Mouse (Mus musculus): Measurements from ENCODE around the gene E030030I06Rik. TPM values are rescaled to one million over a fixed set of nuclear protein-coding genes. Genes with fewer than 3 reads are reported as not detected.
"Not testable (repeated sequence)": the region's sequence is repeated elsewhere in the genome, so short reads cannot be mapped to it uniquely, and the experiment has no call there.

E030030I06Rik gene
- total RNA-seq, 1 experiment from 2014 or later = 10.0 TPM

DNA sequence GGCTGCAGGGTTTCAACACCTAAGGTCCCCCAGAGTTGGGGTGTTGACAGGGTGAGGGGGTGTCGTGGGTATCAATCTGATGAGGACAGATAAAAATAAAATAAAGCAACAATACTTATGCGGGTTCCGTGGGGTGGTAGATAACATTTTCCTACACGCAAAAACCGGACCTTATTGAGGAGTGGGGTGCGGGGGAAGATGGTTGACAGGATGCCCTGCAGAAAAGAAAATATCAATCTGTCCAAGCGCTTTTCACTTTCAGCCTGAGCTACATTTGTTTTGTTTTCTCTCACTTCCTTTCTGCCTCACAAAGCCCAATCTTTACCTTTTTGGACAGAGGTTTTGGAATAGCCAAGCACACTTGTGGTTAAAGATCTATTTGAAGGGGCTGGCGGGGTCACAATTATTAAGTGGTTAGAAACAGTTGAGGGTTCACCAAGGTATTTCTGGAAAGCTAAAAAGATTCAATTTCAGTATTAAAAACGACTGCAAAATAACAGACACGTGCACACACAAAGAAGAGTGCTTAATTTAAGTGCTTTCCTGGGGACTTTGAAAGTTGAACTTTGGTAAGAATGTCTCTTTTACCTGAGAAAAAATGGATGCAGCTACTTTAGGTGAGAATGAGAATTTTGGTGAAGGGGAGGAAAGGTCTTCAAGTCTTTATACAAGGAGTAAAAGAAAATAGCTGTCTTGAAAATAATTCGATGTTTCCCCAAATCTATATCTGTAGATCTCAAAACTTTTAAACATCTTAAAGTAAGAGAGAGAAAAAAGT, 3.0 kb upstream of the E030030I06Rik start:
- DNase-seq = not testable (repeated sequence)

DNA sequence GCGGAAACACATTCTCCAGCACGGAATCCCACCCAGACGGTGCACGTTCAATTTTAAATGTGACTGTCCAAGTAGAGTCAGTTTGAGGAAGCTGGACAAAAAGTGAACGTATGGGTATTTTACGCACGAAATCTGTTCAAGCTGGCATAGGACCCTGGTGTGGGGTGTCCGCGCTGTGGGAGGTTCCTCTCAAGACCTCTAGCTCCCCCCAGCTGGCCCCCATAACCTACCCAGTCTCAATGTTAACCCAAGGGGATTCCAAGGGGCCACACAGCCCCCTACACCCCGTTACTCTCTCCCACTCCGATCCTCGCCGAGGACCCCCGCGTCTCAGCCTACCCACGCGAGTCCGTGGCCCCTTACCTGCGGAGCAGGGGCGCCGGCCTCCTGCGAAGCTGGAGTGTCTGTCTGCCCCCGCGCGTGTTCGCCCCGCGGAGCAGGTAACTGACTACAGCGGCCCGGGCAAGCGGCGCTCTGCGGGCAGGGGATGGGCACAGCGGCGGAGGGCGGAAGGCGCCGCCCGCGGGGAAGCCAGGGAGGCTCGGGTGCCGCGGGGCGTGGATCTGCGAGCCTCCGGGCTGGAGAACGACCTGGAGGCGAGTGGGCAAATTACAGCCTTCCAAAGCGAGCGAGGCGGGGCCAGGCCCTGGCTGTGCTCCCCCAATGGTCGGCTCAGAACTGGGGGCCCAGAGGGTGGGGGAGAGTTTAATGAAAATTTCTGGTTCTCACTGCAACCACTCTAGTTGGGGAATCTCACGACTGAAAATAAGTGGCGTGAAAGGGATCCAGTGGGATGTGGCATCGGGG, 2.2 kb upstream of the E030030I06Rik start:
- peak; percentile 5 for DNase-seq

DNA sequence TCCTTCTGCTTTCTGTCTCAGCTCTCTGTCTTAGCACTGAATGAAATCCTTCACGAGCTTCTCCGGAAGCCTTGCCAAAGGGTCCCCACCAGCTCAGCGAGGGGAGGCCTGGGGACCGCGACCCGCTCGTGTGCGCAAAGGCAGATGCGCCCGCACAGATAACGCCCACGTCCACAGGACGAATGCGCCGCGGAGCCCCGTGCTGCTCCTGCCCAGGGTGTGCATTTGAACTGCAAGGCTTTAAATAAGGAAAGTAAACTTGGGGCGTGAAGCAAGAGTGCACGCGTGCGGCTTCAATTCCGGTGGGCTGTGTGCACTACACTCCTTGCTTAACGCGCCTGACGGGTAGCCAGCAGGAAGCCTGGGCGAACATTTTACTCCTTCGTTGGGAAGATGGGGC, 1.5 kb upstream of the E030030I06Rik start:
- DNase-seq = no peak

DNA sequence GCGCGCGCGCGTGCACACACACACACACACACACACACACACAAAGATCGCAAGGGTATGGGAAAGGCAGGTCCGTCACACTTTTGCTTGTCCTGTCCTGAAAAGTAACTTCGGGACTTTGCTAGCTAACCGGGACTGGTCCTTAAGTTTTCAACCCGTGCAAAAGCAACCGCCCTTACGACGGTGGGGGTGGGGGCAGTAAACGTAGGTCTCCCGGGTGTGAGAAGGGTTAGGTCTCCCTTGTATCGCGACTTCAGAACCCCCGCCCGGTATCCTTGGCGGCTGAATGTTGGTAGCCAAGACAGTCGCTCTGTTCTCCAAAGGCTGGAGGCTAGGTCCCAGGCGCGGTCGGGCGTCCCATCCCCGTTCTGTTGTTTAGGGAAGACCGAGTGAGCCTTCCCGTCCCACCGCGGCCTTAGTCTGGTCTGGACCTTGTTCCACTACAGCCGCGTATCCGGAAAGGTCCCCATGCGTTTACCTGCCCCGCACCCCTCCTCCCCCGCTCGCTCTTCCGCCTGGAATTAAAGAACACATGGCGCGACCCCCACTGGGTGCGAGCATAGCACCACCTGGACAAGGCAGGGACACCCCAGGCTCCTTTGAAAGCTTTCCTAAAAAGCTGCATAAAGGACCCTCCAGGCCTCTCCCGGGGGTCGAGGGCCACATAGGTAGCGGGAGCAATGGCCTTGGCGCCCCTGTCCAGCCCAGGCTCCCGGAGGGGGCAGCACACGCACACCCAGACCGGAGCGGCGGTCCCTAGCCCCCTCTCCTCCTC, 808 bp upstream of the E030030I06Rik start:
- DNase-seq = peak; percentile 16

DNA sequence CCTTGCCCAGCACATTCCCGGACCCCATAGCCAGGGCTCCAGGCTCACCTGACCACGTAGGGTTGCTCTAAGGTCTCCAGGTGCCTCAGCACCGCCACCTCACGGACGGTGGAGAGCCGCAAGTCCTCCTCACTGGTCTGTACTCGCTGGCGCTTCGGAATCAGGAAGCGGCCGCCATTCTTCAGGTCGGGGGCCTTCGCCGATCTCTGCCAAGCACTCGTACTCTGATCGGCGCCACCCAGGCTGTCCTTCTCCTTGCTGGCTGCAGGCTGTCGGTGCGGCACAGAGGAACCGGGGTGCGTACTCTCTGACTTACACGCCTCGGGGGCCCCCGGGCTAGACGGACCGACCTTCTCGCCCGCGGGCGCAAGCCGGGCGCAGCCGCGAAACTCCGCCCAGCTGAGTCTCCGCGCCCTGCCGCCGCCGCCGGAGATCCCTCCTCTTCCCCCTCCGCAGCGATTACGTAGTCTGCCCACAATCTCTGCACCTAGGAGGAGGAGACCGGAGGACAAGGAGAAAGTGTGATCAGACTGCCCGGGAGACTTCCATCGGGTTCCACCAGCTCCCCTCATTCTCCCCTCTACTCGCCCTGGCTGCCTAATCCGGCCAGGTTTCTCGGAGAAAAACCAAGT, 513 bp downstream of the E030030I06Rik start:
- DNase-seq = peak; percentile 82

DNA sequence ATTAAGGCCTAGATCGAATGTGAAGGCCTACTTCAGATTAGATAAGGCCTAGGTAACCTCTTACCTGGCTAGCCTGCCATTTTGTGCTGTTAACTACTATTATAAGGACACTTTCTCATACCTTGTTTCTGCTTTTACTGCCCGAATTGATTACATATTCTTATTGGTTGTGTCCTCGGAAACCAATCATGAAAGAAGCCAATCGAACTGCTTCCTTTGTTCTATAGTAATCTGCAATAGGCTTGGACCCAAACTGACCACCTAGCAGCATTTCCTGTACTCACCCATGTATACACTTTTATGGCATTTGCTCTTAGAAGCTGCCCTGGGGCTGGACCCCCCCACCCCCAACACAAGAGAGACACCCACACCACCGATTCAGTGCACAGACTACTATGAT, 6.1 kb downstream of the E030030I06Rik start:
- DNase-seq = no peak

DNA sequence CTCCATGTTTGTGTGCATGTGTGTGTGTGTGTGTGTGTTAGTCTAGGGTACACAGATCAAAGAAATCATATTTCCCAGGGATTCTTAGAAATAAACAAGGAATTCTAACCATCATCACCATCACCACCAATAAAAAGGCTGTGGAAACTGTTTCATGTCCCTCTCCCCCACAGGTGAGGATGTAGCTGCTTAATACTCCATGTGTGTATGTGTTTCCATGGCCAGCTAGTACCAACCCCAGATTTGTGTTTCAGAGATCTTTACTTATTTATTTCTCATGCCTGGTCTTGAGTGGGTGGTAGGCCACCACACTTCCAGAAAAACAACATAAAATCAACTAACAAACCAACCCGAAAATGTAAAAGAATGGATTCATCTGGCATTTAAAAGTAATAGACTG, 6.9 kb downstream of the E030030I06Rik start:
- DNase-seq = not testable (repeated sequence)

DNA sequence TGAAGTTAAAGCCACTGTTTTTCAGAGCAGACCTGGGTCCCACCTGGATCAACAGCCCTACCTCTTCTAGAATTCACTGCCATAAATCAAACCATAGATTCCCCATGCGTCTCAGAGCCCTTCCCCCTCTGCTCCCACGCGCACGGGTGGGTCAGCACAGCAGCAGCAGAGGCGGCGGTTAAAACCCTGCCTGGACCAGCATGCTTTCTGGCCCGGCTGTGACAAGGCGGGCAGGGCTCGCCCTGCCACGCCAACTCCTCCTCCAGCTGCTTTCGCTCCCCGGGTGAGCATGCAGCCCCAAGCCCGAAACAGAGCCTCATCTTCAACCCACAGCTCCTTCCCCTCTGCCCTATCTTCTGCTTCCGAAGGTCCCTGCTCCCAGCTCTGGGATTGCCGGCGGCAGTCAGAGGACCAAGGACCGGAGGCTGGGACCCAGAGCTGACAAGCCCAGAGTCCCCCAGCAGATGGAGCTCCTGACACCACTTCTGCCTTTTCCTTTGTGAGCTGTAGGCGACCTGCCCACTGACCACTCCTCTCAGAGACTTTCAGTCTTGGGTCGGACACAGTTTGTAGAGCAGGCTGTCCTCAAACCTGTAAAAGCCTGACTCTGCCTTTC, 8.3 kb downstream of the E030030I06Rik start:
- peak; percentile 77 for DNase-seq

DNA sequence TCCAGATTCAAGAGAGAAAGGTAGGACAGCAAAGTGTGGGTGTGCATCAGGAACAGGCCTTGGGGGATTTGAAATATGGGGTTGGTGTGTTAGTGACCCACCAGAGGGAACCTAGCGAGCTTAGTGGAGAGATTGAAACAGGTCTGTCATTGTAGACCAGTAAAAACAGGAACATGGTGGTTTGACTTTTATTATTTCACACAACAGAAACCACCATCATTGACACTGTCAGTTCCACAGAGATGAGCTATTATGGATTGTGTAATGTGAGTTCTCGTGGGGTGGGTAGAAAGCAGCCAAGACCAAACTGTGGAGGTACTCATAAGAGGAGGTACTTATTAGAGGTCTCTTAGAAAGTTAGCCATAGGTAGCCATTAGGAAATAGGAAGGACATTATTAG, 74.5 kb downstream of the E030030I06Rik start:
- DNase-seq = no peak

DNA sequence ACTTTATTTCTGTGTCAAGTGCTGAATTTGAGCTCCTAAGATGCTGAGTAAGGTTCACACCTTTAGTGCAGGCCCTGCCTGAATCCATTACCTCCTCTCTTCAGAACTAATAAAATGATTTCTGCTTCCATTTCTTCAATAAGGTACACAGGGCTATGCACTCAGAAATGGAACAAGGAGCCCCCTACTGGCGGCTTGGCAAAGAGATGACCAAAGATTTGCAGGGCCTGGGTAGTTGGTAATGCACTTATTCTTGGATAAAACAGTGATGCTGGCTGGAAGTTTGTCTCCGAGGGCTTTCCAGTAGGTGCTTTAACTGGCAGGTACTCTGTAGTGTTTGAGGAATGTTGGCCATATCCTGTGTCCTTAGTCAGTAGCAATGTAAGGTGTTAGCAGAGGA, 76.3 kb downstream of the E030030I06Rik start:
- DNase-seq = no peak

DNA sequence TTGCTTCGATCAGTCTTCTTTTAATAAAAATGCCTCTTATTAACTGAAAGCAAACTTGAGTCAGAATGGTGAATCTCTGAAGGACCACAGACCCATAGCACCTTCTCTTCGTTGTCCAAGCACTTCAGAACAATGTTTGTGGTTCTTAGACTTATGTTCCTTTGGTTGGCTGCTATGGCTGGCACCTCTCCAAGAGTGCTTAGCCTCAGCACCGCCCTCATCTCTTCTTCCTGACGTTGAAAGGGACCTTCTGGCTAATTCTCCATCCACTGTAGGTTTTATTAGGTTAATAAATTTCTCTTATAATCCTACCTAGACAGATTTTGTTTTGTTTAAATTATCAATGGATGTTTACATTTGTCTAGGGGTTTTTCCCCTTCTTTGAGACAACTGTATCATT, 78.5 kb downstream of the E030030I06Rik start:
- DNase-seq = no peak

DNA sequence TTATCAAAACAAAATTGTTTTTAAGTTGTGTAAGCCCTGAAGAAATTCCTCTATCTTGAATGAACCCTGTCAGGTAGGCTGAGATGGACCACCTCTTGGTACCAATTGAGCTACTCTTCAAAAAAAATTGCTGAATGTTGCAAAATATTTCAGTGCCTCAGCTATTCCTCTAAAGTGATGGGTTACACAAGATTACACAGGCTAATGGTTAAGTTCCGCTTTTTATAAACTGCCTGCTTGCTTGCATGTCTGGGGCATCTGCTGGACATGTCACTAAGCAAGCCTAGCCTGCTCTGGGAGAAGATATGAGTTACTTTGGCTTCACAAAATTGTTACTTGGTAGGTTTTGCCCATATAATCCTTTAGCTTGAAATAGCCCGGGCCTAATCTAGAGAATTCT, 78.9 kb downstream of the E030030I06Rik start:
- no peak for DNase-seq

DNA sequence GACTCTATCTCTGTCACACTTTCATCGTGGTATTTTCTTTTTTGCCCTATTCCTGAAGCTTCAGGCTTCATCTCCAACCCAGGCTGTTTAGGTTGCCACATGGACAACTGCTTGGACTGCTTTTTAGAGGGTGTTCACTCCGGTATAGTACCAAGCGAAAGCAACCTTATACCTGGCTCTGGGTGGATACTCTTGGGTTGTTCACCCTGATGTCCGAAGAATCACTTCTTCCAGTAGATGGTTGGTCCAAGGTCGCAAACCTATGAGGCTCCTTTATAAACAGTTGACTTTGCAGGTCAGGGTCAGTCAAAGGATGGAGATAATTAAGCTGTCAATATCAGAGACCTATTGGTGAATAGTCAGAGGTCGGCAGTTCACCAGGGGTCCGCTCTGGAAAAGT, 81.1 kb downstream of the E030030I06Rik start, which contains the start of gene 4930444G20Rik:
Gene 4930444G20Rik, minus strand, starts transcription at position 101 of the 400 bp plus-strand sequence.
- DNase-seq = not testable (repeated sequence)

Other genes starting within 250 kb of the E030030I06Rik start
- gene 4930444G20Rik, start 81.2 kb downstream of the E030030I06Rik start, total RNA-seq (2021) = not detected in 2 replicates
- 1.2 and 1.6 TPM in 2 replicates for gene Raet1e, start 9.3 kb upstream of the E030030I06Rik start, total RNA-seq (2021)
- 0.82 TPM in 1 of 2 replicates, not detected in the other for gene H60b, start 9.3 kb upstream of the E030030I06Rik start, total RNA-seq (2021)
- gene Raet1d, start 211.3 kb upstream of the E030030I06Rik start, total RNA-seq (2021) = 0.58 TPM in 1 of 2 replicates, not detected in the other

Data from adrenal gland, postnatal 25 days (tissue).